Mouse (Mus musculus): ENCODE data around the gene Atp9a.
"Not testable (repeated sequence)": the region's sequence is repeated elsewhere in the genome, so short reads cannot be mapped to it uniquely, and the experiment has no call there.

Gene Atp9a

DNA sequence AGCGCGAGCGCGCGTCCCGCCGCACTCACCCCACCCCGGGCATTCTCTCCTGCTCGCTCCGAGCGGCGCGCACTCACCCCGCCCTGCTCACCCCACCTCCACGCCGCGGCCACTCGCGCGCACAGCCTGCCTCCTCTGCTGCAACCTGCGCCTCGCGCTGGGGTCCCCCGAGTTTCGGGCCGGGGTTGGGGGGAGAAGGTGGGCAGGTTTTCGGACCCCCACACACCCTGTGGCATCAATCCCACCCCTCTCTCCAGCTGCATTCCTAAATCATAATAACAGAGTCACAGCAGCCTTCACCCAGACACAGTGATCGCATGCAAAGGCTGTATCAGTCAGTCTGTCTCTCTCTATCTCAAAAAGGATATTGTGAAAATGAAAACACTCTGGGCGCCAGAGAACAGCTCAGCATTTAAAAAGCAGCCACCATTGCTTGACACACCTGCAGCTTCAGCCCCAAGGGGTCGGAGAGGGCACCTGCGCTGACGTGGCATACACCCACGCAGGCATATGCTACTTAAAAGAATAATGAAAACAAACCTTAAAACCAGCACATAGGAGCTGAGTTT is at the start of gene Atp9a:
Gene Atp9a, minus strand, starts transcription at position 351 of the 569 bp plus-strand sequence.
- peak; percentile 66 to 68 for DNase-seq (ENCODE audit: low spot score in 2 of 2)

- DNase-seq (ENCODE audit: low spot score in 2 of 2) = no peak
Measured at GRCm38 (mm10) chr2:168791115-168791802, 49.0 kb upstream of the Atp9a start.

- no peak for DNase-seq (ENCODE audit: low spot score in 2 of 2)
Measured at GRCm38 (mm10) chr2:168786174-168786573, 44.0 kb upstream of the Atp9a start.

DNA sequence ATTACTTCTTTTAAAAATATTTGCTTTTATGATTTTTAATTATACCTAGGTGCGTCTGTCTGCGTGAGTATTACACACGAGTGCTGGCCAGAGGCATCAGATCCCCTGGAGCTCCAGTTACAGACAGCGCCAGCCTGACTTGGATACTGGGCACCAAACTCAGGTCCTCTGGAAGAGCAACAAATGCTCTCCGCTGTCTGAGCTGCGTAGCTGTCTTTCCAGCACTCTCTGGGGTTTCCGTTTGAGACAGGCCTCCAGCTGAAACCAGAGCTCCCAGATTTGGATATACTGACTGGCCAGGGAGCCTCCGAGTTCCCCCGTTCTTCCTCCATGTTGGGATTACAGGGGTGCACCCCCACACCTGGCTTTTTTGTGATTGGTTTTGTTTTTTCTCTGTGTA is 38.4 kb upstream of the Atp9a start:
- DNase-seq (ENCODE audit: low spot score in 2 of 2) = no peak

DNA sequence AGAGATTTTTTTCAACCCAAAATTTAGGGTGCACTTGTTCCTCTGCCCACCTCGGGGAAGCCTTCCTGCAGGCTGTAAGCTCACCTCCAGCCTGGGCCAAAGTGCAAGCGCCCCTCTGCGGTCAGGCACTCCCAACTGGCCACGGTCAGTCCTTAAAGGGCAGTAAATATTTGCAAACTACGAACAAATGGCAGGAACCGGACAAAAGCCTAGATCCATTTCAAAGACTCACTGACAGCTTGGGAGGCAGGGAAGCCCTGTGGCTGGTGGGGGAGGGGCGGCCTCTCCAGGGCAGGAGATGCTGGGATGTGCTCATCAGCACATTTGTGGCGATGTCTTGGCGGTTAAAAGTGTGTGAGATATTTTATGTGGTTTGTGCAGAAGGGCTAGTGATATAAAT is 37.8 kb upstream of the Atp9a start:
- no peak for DNase-seq (ENCODE audit: low spot score in 2 of 2)

DNA sequence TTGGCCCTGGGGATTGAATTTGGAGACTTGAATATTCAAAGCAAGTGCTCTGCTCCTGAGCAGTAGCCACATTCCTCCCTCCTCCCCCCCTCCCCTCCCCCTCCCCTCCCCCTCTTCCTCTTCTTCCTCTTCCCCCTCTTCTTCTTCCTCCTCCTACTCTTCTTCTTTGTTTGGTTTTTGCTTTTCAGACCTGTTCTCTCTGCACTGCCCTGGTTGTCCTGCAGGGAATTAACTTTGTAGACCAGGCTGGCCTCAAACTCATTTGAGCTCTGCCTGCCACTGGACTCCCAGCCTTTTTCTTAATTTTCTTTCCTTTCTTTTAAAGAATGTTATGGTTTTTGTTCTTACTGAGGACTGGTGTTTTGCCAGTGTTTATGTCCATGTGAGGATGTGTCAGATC is 35.3 kb upstream of the Atp9a start:
- DNase-seq (ENCODE audit: low spot score in 2 of 2) = no peak

- no peak for DNase-seq (ENCODE audit: low spot score in 2 of 2)
Measured at GRCm38 (mm10) chr2:168776238-168776637, 34.0 kb upstream of the Atp9a start.

- DNase-seq (ENCODE audit: low spot score in 2 of 2) = no peak
Measured at GRCm38 (mm10) chr2:168769259-168769658, 27.1 kb upstream of the Atp9a start.

- no peak for DNase-seq (ENCODE audit: low spot score in 2 of 2)
Measured at GRCm38 (mm10) chr2:168767582-168767981, 25.4 kb upstream of the Atp9a start, which contains the start of gene Sall4. Gene Sall4, minus strand, starts transcription at chr2:168767943.

GRCm38 (mm10) chr2:168766538-168767361 is 24.5 kb upstream of the Atp9a start:
- DNase-seq (ENCODE audit: low spot score in 2 of 2) = no peak

DNA sequence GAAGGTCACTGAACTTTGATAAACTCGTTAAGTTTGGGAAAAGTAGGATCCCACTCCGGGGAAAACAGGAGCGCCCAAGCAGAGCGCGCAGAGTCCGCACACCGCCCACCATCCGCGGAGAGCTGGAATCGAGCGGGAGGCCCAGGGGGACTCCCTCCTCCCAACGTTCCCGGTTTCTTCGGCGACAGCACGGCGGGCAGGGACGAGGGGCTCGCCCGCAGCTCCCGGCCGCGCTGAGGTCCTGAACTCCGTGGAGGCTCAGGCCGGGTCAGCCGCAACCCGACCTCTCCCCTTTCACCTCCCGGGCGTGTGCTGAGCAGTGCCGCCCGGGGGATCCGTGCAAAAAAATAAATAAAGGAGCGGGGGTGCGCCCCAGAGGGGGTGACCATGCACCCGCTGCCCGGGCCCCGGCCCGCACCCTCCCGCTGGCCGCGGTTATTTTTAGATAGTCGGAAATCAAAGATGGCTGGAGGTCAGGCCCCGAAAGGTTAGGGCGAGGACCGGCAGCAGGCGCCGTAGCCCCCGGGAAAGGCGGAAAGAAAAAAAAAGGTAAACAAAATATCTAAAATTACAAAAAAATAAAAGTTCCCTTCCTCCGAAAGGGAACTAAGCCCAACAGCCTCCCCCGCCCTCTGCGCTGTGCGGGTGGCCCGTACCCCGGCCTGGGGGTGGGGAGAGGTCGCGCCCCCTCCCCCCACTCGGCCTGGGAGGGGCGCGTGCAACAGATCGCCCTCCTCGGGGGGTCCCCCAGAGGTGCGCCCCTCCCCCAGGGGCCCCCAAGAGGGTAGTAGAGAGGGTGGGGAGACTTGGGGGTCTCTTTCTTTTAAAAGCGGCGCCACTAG is 23.7 kb upstream of the Atp9a start:
- DNase-seq (ENCODE audit: low spot score in 2 of 2) = no peak

GRCm38 (mm10) chr2:168765065-168765681 is 23.0 kb upstream of the Atp9a start:
- DNase-seq (ENCODE audit: low spot score in 2 of 2) = peak; percentile 46 to 73

DNA sequence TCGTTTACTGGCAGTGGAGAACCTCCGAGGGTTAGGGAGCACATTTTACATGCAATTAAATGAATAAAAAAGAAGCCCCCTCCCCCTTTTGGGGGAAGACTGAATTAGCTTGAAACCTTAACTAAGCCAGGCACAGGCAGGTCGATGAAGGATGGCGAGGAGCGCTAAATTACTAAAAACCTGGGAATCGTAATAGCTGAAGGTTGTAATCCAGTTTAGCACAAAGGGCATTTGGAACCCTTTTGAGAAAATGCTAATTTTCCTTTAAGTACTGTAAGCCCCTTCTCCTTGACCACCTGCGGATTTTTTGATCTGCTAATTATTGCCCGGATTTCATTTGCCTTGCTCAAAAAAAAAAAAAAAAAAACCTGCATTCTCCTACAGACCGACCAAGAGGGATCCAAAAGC is 22.3 kb upstream of the Atp9a start:
- DNase-seq (ENCODE audit: low spot score in 2 of 2) = no peak

GRCm38 (mm10) chr2:168763785-168764184 is 21.6 kb upstream of the Atp9a start:
- DNase-seq (ENCODE audit: low spot score in 2 of 2) = no peak

- DNase-seq (ENCODE audit: low spot score in 2 of 2) = no peak
Measured at GRCm38 (mm10) chr2:168762411-168762815, 20.2 kb upstream of the Atp9a start.

DNA sequence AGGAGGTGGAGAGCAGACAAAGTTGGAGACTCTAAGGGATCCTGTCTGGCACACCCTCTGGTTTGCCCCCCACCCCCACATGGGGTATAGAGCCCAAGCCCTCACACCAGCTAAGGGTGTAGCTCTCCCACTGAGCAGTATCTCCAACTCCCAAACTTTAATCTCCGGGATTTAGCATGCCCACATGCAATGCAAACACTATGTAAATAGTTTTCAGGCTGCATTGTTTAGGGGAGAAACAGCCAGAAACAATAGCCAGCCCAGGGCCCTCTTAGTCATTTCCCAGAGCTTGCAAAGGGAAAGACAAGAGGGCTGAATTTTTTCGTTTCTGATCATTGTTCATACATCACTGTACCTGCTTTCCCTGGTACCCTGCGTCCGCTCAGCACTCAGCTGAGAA is 19.7 kb upstream of the Atp9a start:
- DNase-seq (ENCODE audit: low spot score in 2 of 2) = no peak

DNA sequence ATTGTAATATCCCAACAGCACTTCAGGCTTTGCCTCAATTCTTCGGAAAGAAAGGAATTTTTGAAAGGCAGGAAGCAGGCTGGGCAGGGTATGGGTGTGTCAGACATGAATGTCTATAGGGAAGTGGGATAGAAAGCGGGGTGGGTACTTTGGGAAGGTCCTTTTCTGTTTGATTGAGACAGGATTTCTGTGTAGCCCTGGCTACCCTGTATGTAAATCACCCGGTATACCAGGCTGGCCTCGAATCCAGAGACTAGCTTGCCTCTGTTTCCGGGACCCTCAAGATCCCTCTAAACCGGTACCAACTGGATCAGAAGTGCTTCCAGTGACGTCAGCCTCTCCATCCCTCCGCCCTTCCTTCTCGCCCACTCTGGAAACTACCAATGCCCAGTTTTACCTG is 18.9 kb upstream of the Atp9a start:
- DNase-seq (ENCODE audit: low spot score in 2 of 2) = no peak

- DNase-seq (ENCODE audit: low spot score in 2 of 2) = not testable (repeated sequence)
Measured at GRCm38 (mm10) chr2:168744406-168744805, 2.2 kb upstream of the Atp9a start.

DNA sequence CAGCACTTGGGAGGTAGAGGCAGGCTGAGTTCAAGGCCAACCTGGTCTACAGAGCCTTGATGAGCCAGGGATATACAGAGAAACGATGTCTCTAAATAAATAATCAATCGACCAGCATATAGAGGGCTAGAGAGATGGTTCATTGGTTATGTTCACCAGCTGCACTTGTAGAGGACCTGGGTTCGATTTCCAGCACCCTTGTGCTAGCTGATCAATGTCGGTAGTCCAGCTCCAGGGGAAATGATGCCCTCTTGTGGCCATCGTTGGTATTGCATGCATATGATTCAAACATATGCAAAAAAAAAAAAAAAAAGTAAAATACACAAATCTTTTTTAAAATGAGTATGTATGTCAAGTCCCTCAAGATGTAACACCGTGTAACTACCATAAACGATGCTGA is 440 bp upstream of the Atp9a start:
- DNase-seq (ENCODE audit: low spot score in 2 of 2) = peak; percentile 47 to 66

DNA sequence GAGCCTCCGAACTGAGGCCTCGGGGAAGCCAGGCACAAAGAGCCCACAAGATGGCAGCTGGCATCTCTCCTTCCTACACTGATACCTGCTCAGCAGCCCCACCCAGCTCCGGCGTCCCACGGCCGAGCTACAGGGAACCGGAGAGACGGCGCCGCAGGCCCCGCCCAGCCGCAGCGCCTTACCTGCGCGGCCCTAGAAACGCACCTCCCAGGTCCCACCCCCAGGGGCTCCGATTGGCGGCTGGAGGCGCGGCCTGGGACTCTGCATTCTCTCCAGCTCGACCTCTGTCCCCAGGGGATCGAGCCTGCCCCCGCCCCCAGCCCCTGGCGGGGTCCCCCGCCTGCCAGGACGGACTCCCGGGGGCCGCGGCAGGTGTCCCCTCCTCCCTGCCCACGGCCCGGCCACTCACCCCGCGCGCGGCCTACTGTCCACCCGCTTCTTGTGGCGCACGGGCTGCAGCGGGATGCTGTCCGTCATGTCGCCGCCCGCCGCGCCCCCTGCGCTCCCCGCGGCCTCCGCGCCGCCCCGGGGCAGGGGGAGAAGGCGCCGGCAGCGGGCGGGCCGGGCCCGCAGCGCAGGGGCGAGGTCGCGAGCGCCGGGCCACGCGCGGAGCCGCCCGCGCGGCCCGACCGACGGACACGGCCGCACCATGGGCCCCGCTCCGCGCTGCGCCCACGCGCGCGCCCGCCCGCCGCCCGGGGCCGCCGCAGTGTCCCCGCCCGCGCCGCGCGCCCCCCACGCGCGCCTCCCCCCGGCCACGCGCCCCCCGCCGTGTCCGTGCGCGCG is 743 bp downstream of the Atp9a start:
- peak; percentile 71 to 77 for DNase-seq (ENCODE audit: low spot score in 2 of 2)

- DNase-seq (ENCODE audit: low spot score in 2 of 2) = peak in 1 of 2 experiments; percentile 7
Measured at GRCm38 (mm10) chr2:168740496-168740895, 1.7 kb downstream of the Atp9a start.
